In genomic region chr19:37208986-37209385, GRCm38 (mm10) we compare ENCODE assay signal across 8 mouse cellular contexts. TPM values are rescaled to one million over a fixed set of nuclear protein-coding genes. Genes with fewer than 3 reads are reported as not detected.
DNase-seq lines count a peak whose midpoint lies in the region; ATAC-seq and TF ChIP-seq lines count a peak whose summit lies in the region.

No protein-coding gene starts in this region.

- H3K4me2 ChIP-seq in heart, embryonic 14.5 days (ENCODE audit: low read length): peak overlapping the region; percentile 88

- DNase-seq in heart, postnatal 14 days: no peak
- DNase-seq in ES-E14 (ENCODE audit: low read depth, low spot score): no peak
- DNase-seq in midbrain, embryonic 10.5 days (ENCODE audit: low spot score): no peak
- no peak for DNase-seq in cerebellum, adult 18-20 months
- DNase-seq in urinary bladder, adult 2 months (ENCODE audit: low spot score): no peak
- no peak for DNase-seq in ovary, postnatal 36 days (ENCODE audit: low spot score)

- H3K9ac ChIP-seq in heart, embryonic 14.5 days (ENCODE audit: low read length): peak overlapping the region; percentile 99
- H3K9ac ChIP-seq in ES-E14 (ENCODE audit: insufficient read depth, low read depth, low read length, poor library complexity, severe bottlenecking): no peak overlapping the region; the same call in 1 of the 2 replicates

- H3K4me1 ChIP-seq in heart, embryonic 14.5 days (ENCODE audit: control insufficient read depth in 2 of 2, insufficient read depth in 2 of 2, low read length in 2 of 2): peaks cover 0 to 19% of the 10 kb centered on the region in 2 experiments; a peak in 2 of 4 replicates
- peaks cover 0 to 8% of the 10 kb centered on the region in 2 experiments; a peak in 2 of 4 replicates for H3K4me1 ChIP-seq in ES-E14 (ENCODE audit: control insufficient read depth in 2 of 2, insufficient read depth in 2 of 2, low read length in 2 of 2, poor library complexity in 1 of 2)
- peaks cover 25% of the 10 kb centered on the region for H3K4me1 ChIP-seq in midbrain, embryonic 10.5 days

- WGBS in heart, embryonic 14.5 days: 69% methylated on average over 7 of the region's 7 CpGs
- 91% methylated on average over 7 of the region's 7 CpGs for WGBS in midbrain, embryonic 10.5 days

- no peak overlapping the region for H3K27ac ChIP-seq in heart, embryonic 14.5 days (replicated peaks in 1 of 2; ENCODE audit: control insufficient read depth in 1 of 2, insufficient read depth in 1 of 2, low read depth in 2 of 2, low read length in 2 of 2)
- H3K27ac ChIP-seq in ES-E14 (ENCODE audit: insufficient read depth, low read depth, low read length, poor library complexity, severe bottlenecking): no peak overlapping the region
- H3K27ac ChIP-seq in midbrain, embryonic 10.5 days (replicated peaks): no peak overlapping the region

- in situ Hi-C loops in ES-E14 (cut with MboI; ENCODE audit: low sequenced_read_pairs in 2 of 2, unreplicated experiment in 2 of 2): no loop called here

- no peaks in the 10 kb centered on the region for H3K9me3 ChIP-seq in heart, embryonic 14.5 days (ENCODE audit: control insufficient read depth, low read length)
- no peaks in the 10 kb centered on the region for H3K9me3 ChIP-seq in ES-E14 (ENCODE audit: control insufficient read depth, insufficient read depth, low read depth, low read length)
- no peaks in the 10 kb centered on the region for H3K9me3 ChIP-seq in midbrain, embryonic 10.5 days (replicated peaks)

- intact Hi-C loops in heart, postnatal 14 days (cut with DNase I): loop anchor here (2.0 kb wide), 1 partner anchor 158 kb away; no protein-coding TSS in a partner anchor

- ATAC-seq in heart, embryonic 14.5 days (ENCODE audit: insufficient number of reproducible peaks, insufficient read depth, low FRiP score, low read depth): no peak
- ATAC-seq in granulocyte monocyte progenitor cell, adult 5-6 weeks (replicated peaks; ENCODE audit: poor library complexity, severe bottlenecking): peak; percentile 18; the same call in 1 of the 2 replicates

- peaks cover 36% of the 10 kb centered on the region for H3K36me3 ChIP-seq in heart, embryonic 14.5 days (ENCODE audit: control insufficient read depth, insufficient read depth, low read length)
- peaks cover 7% of the 10 kb centered on the region for H3K36me3 ChIP-seq in ES-E14 (ENCODE audit: control insufficient read depth, insufficient read depth, low read length, poor library complexity, severe bottlenecking)
- H3K36me3 ChIP-seq in midbrain, embryonic 10.5 days: peaks cover 47% of the 10 kb centered on the region

- H3K4me3 ChIP-seq in heart, embryonic 14.5 days (ENCODE audit: control insufficient read depth in 1 of 2, insufficient read depth in 1 of 2, low read depth in 1 of 2, low read length in 2 of 2): peak overlapping the region in 1 of 2 experiments; percentile 99; a peak in 2 of 4 replicates
- H3K4me3 ChIP-seq in ES-E14 (ENCODE audit: insufficient read depth in 1 of 2, low read depth in 1 of 2, low read length in 2 of 2, poor library complexity in 1 of 2, severe bottlenecking in 1 of 2): peak overlapping the region; percentile 95
- H3K4me3 ChIP-seq in midbrain, embryonic 10.5 days: peak overlapping the region; percentile 100

- H3K27me3 ChIP-seq in heart, embryonic 14.5 days (ENCODE audit: control insufficient read depth, insufficient read depth, low read length): no peaks in the 10 kb centered on the region
- H3K27me3 ChIP-seq in midbrain, embryonic 10.5 days (ENCODE audit: low read depth, poor library complexity, severe bottlenecking): peaks cover 5% of the 10 kb centered on the region; the same call in 1 of the 2 replicates

TF ChIP-seq in ES-E14, 5 proteins besides CTCF, POLR2A, EP300 and RAD21:
- TF ChIP-seq CHD2 (IDR thresholded peaks at IDR 0.05; ENCODE audit: low read depth, low read length) (no peak), ZC3H11A (IDR thresholded peaks at IDR 0.05; ENCODE audit: borderline replicate concordance, low read depth, low read length) (no peak), MAFK (IDR thresholded peaks at IDR 0.05; ENCODE audit: insufficient read depth, low read depth, low read length) (no peak), ZNF384 (IDR thresholded peaks at IDR 0.05; ENCODE audit: low read depth, low read length) (no peak), HCFC1 (IDR thresholded peaks at IDR 0.05; ENCODE audit: borderline replicate concordance, insufficient read depth, low read length) (no peak)

RNA-seq across cellular contexts. Expression of gene Cpeb3, which starts 0.6 kb away (rescaled TPM):
- polyA plus RNA-seq in heart, embryonic 14.5 days (2014; fragmentation: Nextera tagmentation; extraction: Ambion mirVana): 8.8 and 8.9 TPM in 2 replicates
- total RNA-seq in heart, postnatal 14 days (2021): 10 to 100 TPM; 62.6 to 76.8 TPM
- total RNA-seq in ES-E14 (2012; rRNA removed): 1.8 and 1.9 TPM in 2 replicates
- total RNA-seq in granulocyte monocyte progenitor cell, adult 5-6 weeks (2014; fragmentation: Nextera tagmentation): 0.56 TPM in 1 of 2 replicates, not detected in the other
- 0.10 TPM in 1 of 2 replicates, not detected in the other for total RNA-seq in granulocyte monocyte progenitor cell, adult 5-6 weeks (2017)
- polyA plus RNA-seq in midbrain, embryonic 10.5 days (2016; fragmentation: Nextera tagmentation; extraction: Ambion mirVana): 1.2 and 2.0 TPM in 2 replicates
- 5.5 and 7.0 TPM in 2 replicates for polyA plus RNA-seq in urinary bladder, adult 2 months (2012; rRNA removed)

RNA-seq across cellular contexts. Expression of gene March5, which starts 1.6 kb away (rescaled TPM):
- polyA plus RNA-seq in heart, embryonic 14.5 days (2014; fragmentation: Nextera tagmentation; extraction: Ambion mirVana): 102 and 104 TPM in 2 replicates
- 10 to 100 TPM; 83.4 to 84.3 TPM for total RNA-seq in heart, postnatal 14 days (2021)
- total RNA-seq in ES-E14 (2012; rRNA removed): 94.7 and 104 TPM in 2 replicates
- 63.3 and 80.4 TPM in 2 replicates for total RNA-seq in granulocyte monocyte progenitor cell, adult 5-6 weeks (2014; fragmentation: Nextera tagmentation)
- total RNA-seq in granulocyte monocyte progenitor cell, adult 5-6 weeks (2017): 48.1 and 64.0 TPM in 2 replicates
- polyA plus RNA-seq in midbrain, embryonic 10.5 days (2016; fragmentation: Nextera tagmentation; extraction: Ambion mirVana): 111 and 115 TPM in 2 replicates
- polyA plus RNA-seq in urinary bladder, adult 2 months (2012; rRNA removed): 54.8 and 58.1 TPM in 2 replicates

Comparison
In these comparisons a context has a peak if more than half of its experiments do, and no peak if none do; other contexts are left out.
1. RNA of gene Cpeb3, which starts 0.6 kb away (total RNA-seq): 62.6 to 76.8 TPM in heart, postnatal 14 days; 1.8 to 1.9 TPM in ES-E14 and 0.10 to 0.56 TPM in granulocyte monocyte progenitor cell, adult 5-6 weeks; every median in the first group is over 10 times any median in the second.